Mouse (Mus musculus): ENCODE results near the gene Zfp277.

Zfp277 gene

DNA sequence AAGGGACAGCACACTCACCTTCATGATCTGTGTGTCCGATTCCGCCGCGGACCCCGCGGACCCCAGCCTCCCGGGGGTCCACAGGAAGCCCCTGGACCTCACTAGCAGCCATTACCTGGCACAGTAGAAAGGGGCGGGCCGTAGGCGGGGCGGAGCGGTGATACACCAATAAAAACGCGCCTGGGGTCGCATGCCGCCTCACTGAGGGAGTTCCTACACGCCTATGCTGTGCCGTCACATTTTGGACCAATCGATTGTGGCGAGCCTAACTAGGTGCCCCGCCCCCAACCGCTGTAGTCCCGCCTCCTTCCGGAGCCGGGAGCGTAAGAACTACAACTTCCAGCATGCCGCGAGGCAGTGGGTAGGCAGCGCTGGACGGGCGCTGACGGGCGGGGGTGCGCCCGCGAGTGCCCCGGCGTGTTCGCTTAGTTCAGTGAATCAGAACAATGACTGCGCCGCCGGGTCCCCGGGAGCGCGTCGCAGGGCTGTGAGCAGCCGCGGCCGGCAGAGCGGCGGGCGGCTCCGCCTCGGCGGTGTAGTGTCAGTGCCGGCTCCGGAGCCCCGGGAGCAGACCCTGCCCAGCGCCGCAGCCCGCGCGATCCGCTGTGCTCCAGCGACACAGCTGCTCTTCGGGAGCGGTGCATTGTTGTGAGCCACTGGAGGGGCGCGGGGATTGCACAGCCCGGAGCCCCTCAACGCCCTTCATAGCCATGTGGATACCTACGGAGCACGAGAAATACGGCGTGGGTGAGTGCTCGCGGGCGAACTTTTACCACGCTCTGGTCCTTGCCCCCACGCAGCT lies at the start of gene Zfp277, which contains the start of gene Dock4:
Gene Zfp277 (minus strand): TSS at position 255 of the 802 bp plus-strand sequence.
Gene Dock4 (plus strand): TSS at position 305 of the 802 bp plus-strand sequence.
- H3K27me3 ChIP-seq (ENCODE audit: control insufficient read depth, insufficient read depth, low read length, poor library complexity, severe bottlenecking), result no peaks in the 10 kb centered on the region
- peak; percentile 99 for DNase-seq (ENCODE audit: low read depth, low spot score)
- no peaks in the 10 kb centered on the region for H3K36me3 ChIP-seq (ENCODE audit: control insufficient read depth, insufficient read depth, low read length, poor library complexity, severe bottlenecking)

DNA sequence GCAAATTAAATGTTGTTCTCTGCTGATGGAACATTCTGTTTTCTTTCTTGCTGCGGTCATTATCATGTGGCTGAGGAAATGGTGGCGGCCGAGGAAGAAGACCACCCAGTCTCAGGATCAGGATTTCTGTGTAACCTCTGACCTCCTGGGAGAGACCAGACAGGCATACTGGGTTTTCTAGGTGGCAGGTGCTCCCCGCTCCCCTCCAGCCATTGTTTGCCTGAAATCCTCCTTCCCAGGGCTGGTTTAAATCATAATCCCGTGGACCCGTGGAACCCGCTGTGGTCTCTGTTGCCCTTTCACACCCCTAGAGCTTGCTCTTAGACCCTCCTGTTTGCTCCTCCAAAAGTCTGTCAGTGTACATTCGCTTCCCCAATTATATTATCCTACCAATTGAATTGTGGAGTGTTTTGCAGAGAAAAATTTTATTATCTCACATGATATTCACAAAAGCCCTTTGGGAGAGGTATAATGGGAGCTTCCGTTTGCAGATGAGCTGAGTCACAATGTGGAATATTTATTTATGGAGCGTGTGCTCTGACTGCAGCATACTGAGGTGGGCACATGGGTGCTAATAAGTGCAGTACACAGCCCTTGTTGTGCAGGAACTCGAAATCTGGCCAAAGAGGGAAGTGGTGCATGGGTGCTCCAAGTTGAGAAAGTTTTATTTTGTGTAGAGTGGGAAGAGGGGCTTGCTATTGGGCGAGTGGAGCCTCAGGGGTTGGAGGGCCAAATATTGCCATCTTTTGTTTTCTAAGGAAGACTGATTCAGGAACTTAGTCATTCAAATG lies 40.5 kb upstream of the Zfp277 start:
- Histone ChIP-seq H3K27me3 (ENCODE audit: control insufficient read depth, insufficient read depth, low read length, poor library complexity, severe bottlenecking) (no peaks in the 10 kb centered on the region), H3K36me3 (ENCODE audit: control insufficient read depth, insufficient read depth, low read length, poor library complexity, severe bottlenecking) (no peaks in the 10 kb centered on the region)
- DNase-seq (ENCODE audit: low read depth, low spot score), result no peak

DNA sequence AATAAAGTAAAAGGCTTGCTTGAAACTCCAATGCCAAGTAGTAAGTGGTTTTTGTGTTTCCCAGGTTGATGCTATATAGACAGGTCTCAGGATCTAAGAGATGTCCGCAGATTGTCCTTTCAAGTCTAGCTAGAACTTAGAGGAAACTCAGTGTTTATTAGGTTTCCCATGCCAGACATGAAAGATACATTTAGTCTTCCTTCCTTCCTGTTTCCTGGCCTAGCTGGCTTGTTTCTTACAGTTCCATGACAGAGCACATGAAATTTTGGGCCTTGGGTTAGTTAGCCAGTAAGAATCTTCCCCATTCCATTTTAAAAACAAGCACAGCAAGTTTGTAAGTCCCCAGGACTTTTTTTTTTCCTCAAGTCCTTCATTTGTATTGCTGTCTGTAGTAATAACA lies 39.5 kb upstream of the Zfp277 start:
- Histone ChIP-seq H3K27me3 (ENCODE audit: control insufficient read depth, insufficient read depth, low read length, poor library complexity, severe bottlenecking) (no peaks in the 10 kb centered on the region), H3K36me3 (ENCODE audit: control insufficient read depth, insufficient read depth, low read length, poor library complexity, severe bottlenecking) (no peaks in the 10 kb centered on the region)
- DNase-seq (ENCODE audit: low read depth, low spot score), result no peak

DNA sequence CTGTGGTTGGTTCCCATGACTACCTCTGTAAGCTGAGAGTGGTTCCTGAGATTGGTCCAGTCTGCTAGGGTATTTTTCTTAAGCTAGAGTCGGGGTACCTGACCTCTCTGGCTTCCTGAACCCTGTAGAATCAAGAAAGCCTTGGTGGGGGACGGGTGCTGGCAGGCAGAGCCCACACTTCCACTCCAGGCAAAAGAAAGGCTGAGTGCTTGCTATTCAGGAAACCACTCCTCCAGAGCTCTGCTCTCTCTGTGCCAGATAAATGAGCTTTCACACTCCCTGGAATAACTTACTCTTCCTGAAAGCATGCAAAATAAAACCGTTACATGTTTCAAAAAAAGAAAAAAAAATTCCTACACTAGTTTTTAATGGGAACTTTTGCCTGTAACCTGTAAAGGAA lies 38.5 kb upstream of the Zfp277 start:
- Histone ChIP-seq H3K27me3 (ENCODE audit: control insufficient read depth, insufficient read depth, low read length, poor library complexity, severe bottlenecking) (no peaks in the 10 kb centered on the region), H3K36me3 (ENCODE audit: control insufficient read depth, insufficient read depth, low read length, poor library complexity, severe bottlenecking) (no peaks in the 10 kb centered on the region)
- no peak for DNase-seq (ENCODE audit: low read depth, low spot score)

DNA sequence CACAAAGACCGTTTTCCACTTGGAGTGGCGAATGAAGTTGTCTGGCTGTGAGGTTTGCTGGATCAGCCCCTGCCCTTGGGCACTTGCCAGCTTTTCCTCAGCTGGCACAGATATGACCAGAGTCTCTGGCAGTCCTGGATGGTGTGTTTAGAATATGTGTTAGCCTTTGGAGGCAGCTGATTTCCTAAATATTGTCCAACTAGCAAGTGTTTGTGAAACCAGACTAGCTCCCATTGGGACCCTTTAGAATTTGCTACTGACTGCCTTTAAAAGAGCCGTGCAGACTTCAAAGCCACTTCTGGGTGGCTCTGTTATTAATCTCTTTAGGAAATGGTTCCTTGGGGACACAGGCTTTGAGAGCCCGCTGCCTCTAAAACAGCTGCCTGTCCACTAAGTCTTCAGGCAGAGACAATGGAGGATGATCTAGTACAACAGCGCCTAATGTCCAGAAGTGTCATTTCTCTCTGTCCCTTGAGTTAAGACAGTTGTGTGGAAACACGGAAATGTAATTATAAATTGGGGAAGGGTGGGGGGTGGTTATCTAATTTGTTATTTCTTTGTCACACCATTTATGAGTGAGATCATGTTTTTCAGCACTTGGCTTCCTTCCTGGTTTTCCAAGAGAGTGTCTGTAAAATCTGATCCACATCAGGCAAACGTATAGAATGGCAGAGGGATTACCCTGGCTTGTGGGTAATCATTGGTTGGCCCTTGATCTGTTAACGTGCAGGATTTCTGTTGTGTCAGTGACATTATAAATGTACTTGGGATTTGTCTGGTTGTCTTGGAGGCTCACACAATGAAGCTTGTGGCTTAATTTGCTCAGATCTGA lies 32.1 kb upstream of the Zfp277 start:
- H3K27me3 ChIP-seq (ENCODE audit: control insufficient read depth, insufficient read depth, low read length, poor library complexity, severe bottlenecking), result no peaks in the 10 kb centered on the region
- no peak for DNase-seq (ENCODE audit: low read depth, low spot score)
- no peaks in the 10 kb centered on the region for H3K36me3 ChIP-seq (ENCODE audit: control insufficient read depth, insufficient read depth, low read length, poor library complexity, severe bottlenecking)

DNA sequence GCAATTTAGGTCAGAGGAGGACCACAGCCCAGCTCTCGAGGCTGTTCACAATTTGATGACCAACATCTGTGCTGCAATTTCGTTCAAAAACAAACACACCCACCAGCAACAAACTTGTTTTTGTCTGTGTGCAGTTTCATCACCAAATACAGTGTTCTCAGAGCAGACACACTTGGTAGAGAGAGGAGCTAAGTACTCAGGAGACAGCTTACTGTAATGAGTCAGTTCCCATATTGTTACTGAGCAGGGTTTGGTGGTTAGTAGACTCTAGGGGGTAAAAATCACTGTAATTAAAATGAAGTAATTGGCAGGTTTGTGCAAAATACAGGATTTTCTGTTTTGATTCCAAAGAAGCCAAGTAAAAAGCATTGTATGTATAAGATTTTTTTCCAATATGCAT lies 28.0 kb upstream of the Zfp277 start:
- DNase-seq (ENCODE audit: low read depth, low spot score), result no peak
- Histone ChIP-seq H3K27me3 (ENCODE audit: control insufficient read depth, insufficient read depth, low read length, poor library complexity, severe bottlenecking) (no peaks in the 10 kb centered on the region), H3K36me3 (ENCODE audit: control insufficient read depth, insufficient read depth, low read length, poor library complexity, severe bottlenecking) (no peaks in the 10 kb centered on the region)

DNA sequence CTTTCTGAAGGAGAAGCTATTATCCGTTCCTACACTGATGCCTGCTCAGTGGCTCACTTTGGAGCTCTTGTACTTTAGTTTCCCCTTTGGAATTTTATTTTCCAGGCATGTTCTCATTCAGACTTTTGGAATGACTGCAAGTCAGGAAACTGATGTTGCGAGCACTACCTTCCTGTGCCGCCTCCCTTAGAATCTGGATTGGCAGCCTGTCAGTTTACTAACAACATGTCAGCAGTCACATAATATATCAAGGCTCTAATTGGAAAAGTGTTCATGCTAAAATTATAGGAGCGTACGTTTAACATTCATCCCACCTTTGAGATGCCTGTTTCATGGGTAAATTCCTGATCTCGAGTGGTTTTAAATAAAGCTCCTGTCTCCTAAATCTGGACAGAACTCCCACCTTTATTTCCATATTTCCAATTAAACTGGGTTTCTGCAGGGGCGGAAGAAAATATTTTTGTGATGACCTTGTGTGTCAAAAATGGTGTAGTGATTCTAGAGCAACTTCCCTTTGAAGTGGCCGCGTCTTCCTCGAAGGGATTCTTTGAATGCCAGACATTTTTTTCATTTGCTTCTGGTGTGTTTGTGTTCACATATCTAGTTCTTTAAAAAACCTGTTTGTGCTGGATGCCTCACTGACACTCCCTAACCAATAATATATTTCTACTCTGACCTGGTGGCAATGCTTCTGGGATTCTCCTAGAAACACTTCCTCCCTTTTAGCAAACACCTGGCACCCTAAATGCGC lies 26.1 kb upstream of the Zfp277 start:
- H3K36me3 ChIP-seq (ENCODE audit: control insufficient read depth, insufficient read depth, low read length, poor library complexity, severe bottlenecking), result no peaks in the 10 kb centered on the region
- DNase-seq (ENCODE audit: low read depth, low spot score), result no peak
- no peaks in the 10 kb centered on the region for H3K27me3 ChIP-seq (ENCODE audit: control insufficient read depth, insufficient read depth, low read length, poor library complexity, severe bottlenecking)

DNA sequence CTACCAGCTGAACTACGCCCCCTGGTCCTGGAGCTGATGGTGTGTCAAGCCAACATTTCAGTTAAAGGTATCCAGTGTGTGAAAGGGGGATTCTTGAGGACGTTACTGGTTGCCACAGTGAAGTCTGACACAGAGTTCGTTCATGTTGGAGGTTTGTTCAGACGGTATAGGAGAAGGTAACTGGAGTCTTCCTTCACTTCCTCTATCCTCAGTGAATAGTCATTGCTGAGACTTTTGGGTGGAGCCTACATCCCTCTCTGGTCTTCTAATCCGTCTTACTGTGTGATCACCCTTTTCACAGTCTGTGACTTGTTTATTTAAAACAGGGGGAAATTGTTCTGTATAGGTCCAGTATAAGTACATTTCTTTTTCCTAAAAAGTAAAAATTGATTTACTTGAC lies 23.3 kb upstream of the Zfp277 start:
- Histone ChIP-seq H3K36me3 (ENCODE audit: control insufficient read depth, insufficient read depth, low read length, poor library complexity, severe bottlenecking) (no peaks in the 10 kb centered on the region), H3K27me3 (ENCODE audit: control insufficient read depth, insufficient read depth, low read length, poor library complexity, severe bottlenecking) (no peaks in the 10 kb centered on the region)
- no peak for DNase-seq (ENCODE audit: low read depth, low spot score)

DNA sequence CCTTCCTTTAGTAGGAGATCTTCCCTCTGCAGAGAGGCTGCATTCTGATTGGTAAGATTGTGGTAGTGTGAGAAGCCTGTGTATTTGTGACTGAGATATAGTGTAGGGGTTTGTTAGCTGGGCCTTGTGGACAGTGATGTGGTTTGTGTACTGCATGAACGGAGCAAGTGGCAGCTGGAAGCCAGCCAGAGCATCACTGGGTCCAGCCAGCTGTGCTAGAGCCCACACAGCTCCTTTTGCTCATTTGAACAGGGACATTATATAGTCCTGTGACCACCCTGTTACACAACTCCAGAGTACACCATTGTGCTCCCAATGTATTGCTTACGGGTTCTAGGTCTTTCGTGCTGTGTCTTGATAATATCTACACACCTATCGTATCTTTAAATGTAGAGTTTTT lies 22.5 kb upstream of the Zfp277 start:
- DNase-seq (ENCODE audit: low read depth, low spot score), result no peak
- H3K27me3 ChIP-seq (ENCODE audit: control insufficient read depth, insufficient read depth, low read length, poor library complexity, severe bottlenecking), result no peaks in the 10 kb centered on the region
- no peaks in the 10 kb centered on the region for H3K36me3 ChIP-seq (ENCODE audit: control insufficient read depth, insufficient read depth, low read length, poor library complexity, severe bottlenecking)

DNA sequence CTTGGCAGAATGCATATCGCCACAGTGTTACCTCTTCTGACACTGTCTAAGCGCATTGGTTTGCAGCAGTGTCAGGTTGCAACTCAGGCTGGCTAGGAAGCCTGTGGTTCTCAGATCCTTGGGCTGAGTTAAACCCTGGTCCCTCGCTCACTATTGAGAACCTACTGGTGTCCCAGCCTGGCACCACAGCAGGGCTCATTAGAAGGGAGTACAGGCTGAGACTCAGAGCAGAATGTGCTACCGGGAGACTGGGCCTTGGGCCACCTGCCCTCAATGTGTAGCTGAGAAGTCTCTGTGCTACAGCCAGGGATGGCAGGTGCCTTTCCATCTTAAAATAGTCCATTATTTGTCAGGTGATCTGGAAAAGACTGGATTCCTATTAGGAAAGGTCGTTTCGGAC lies 18.6 kb upstream of the Zfp277 start:
- no peaks in the 10 kb centered on the region for H3K27me3 ChIP-seq (ENCODE audit: control insufficient read depth, insufficient read depth, low read length, poor library complexity, severe bottlenecking)
- DNase-seq (ENCODE audit: low read depth, low spot score), result no peak
- no peaks in the 10 kb centered on the region for H3K36me3 ChIP-seq (ENCODE audit: control insufficient read depth, insufficient read depth, low read length, poor library complexity, severe bottlenecking)

DNA sequence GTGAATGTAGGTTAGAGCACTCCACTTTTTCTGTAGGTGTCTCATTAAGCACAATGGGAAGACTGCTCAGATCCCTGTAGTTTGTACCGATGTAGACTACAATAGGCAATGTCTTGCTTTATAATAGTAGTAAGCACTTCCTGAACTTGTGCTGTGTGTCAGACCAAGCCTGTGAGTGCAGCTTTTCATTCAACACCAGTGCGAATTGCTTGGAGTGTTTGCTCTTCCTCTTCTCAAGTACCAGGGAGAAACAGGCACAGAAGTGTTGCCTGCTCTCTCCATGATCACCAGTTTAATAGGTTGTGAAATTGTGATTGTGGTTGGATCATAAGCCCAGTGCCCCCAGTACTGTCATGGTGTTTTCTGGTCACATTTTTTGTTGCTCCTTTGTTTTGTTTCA lies 18.1 kb upstream of the Zfp277 start:
- no peaks in the 10 kb centered on the region for H3K27me3 ChIP-seq (ENCODE audit: control insufficient read depth, insufficient read depth, low read length, poor library complexity, severe bottlenecking)
- H3K36me3 ChIP-seq (ENCODE audit: control insufficient read depth, insufficient read depth, low read length, poor library complexity, severe bottlenecking), result no peaks in the 10 kb centered on the region
- DNase-seq (ENCODE audit: low read depth, low spot score), result no peak

DNA sequence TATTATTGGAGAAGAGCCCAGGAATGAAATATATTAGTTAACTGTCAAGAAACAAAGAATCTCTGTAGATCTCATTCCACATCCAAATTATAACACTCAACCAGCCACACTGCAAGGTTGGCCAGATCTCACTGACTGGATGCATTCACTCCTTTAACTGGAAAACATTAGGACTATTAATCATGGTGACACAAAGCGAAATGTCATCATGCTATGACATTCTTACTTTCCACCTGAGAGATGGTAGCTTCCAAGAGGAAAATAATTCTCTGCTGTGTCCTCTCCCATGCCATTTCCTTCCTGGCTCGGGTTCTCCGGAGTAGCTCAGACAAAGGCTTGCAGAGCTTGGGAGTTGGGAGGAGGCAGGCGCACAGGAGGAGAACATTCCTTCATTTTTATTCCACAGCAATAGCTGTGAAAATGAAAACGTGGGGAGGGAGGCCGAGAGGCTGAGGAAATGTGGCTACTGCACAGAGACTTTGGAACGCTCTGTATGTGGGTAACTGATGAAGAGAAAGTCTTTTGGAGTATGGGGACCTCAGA lies 17.1 kb upstream of the Zfp277 start:
- Histone ChIP-seq H3K36me3 (ENCODE audit: control insufficient read depth, insufficient read depth, low read length, poor library complexity, severe bottlenecking) (no peaks in the 10 kb centered on the region), H3K27me3 (ENCODE audit: control insufficient read depth, insufficient read depth, low read length, poor library complexity, severe bottlenecking) (no peaks in the 10 kb centered on the region)
- no peak for DNase-seq (ENCODE audit: low read depth, low spot score)

DNA sequence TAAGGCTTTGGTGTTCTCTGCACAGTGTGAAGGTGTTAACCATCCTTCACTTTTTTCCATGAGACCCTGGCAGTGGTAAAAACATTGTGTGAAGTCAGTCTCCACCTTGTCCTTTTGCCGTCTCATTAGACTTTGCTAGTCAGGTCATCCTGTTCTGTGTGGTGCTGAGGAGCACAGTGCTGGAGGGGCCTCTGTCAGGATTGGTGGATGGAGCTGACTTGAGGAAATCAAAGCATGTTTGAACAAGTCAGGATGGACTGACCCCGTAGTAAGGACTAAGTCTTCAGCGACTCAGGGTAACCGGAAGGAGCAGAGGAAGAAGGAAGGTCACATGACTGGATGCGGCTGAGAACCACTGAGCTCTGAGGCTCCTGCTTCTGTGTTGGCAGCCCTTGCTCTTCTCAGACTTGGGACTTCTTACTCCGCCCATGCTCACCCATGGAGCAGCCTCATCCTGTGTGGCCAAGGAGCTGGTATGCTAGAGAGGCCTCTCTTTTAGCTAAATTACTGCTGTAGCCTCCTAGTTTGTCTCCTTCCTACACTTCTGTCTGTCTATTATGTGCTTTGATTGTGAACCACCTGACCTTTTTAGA lies 14.1 kb upstream of the Zfp277 start:
- DNase-seq (ENCODE audit: low read depth, low spot score), result no peak
- Histone ChIP-seq H3K27me3 (ENCODE audit: control insufficient read depth, insufficient read depth, low read length, poor library complexity, severe bottlenecking) (no peaks in the 10 kb centered on the region), H3K36me3 (ENCODE audit: control insufficient read depth, insufficient read depth, low read length, poor library complexity, severe bottlenecking) (no peaks in the 10 kb centered on the region)

DNA sequence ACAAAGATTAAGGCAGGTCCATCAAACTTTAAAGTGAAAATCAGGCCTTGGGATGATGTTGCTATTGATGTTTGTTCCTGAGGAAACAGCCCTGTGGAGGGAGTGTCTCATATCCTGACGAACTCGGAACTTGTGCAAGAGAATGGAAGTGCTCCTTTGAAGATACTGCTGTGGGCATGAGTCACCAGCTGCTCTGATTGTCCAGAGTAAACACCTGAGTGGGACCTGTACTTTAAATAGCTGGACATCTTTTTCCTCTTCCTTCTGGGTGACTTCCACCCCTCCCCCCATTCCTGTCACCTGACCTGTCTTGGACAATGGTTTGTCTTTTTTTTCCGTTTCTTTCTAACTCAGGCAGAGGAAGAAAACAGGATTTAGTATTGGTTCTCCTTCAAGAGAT lies 13.3 kb upstream of the Zfp277 start:
- Histone ChIP-seq H3K27me3 (ENCODE audit: control insufficient read depth, insufficient read depth, low read length, poor library complexity, severe bottlenecking) (no peaks in the 10 kb centered on the region), H3K36me3 (ENCODE audit: control insufficient read depth, insufficient read depth, low read length, poor library complexity, severe bottlenecking) (no peaks in the 10 kb centered on the region)
- DNase-seq (ENCODE audit: low read depth, low spot score), result no peak
